Mouse (Mus musculus): ENCODE measurements around the gene Oscar. TPM values are rescaled to one million over a fixed set of nuclear protein-coding genes. Genes with fewer than 3 reads are reported as not detected.

The Oscar gene
- polyA plus RNA-seq, 1 experiment from 2014 or later = not detected

GRCm38 (mm10) chr7:3644672-3645487 is 28.9 kb upstream of the Oscar start, which contains the start of gene Cnot3:
Cnot3 (plus strand) TSS chr7:3645268.
- Histone ChIP-seq H3K9me3 (replicated peaks; ENCODE audit: control insufficient read depth, low read length) (no peaks in the 10 kb centered on the region), H3K27me3 (ENCODE audit: control insufficient read depth, insufficient read depth, low read length) (no peaks in the 10 kb centered on the region), H3K4me3 (ENCODE audit: low read length) (peak within 1 kb of the TSS; percentile 95), H3K4me1 (ENCODE audit: control insufficient read depth, insufficient read depth, low read length) (peaks cover 33% of the 10 kb centered on the region), H3K4me2 (ENCODE audit: low read depth, low read length) (peak within 1 kb of the TSS; percentile 89), H3K27ac (ENCODE audit: low read length) (peak within 1 kb of the TSS; percentile 95), H3K9ac (ENCODE audit: low read length) (peak within 1 kb of the TSS; percentile 99), H3K36me3 (ENCODE audit: control insufficient read depth, insufficient read depth) (peaks cover 11% of the 10 kb centered on the region)
- under 1% methylated on average over 58 of the region's 58 CpGs for WGBS
- ATAC-seq (replicated peaks; ENCODE audit: extremely low read depth, insufficient read depth, low FRiP score) = peak; percentile 97

- WGBS = under 1% methylated on average over 11 of the region's 11 CpGs
- Histone ChIP-seq H3K36me3 (ENCODE audit: control insufficient read depth, insufficient read depth) (peaks cover 11% of the 10 kb centered on the region), H3K9me3 (replicated peaks; ENCODE audit: control insufficient read depth, low read length) (no peaks in the 10 kb centered on the region), H3K27ac (ENCODE audit: low read length) (peak overlapping the region; percentile 75; the same call in 1 of the 2 replicates), H3K27me3 (ENCODE audit: control insufficient read depth, insufficient read depth, low read length) (no peaks in the 10 kb centered on the region), H3K4me1 (ENCODE audit: control insufficient read depth, insufficient read depth, low read length) (peaks cover 33% of the 10 kb centered on the region), H3K4me2 (ENCODE audit: low read depth, low read length) (peak overlapping the region; percentile 65), H3K9ac (ENCODE audit: low read length) (no peak overlapping the region), H3K4me3 (ENCODE audit: low read length) (peak overlapping the region; percentile 55)
- ATAC-seq (replicated peaks; ENCODE audit: extremely low read depth, insufficient read depth, low FRiP score) = no peak
Observed at GRCm38 (mm10) chr7:3644348-3644671, 28.4 kb upstream of the Oscar start.

- Histone ChIP-seq H3K4me2 (ENCODE audit: low read depth, low read length) (peak overlapping the region; percentile 65), H3K9me3 (replicated peaks; ENCODE audit: control insufficient read depth, low read length) (no peaks in the 10 kb centered on the region), H3K27me3 (ENCODE audit: control insufficient read depth, insufficient read depth, low read length) (no peaks in the 10 kb centered on the region), H3K36me3 (ENCODE audit: control insufficient read depth, insufficient read depth) (peaks cover 11% of the 10 kb centered on the region), H3K4me1 (ENCODE audit: control insufficient read depth, insufficient read depth, low read length) (peaks cover 32% of the 10 kb centered on the region), H3K4me3 (ENCODE audit: low read length) (peak overlapping the region; percentile 55), H3K9ac (ENCODE audit: low read length) (no peak overlapping the region), H3K27ac (ENCODE audit: low read length) (no peak overlapping the region)
- 21% methylated on average over 9 of the region's 9 CpGs for WGBS
- ATAC-seq (replicated peaks; ENCODE audit: extremely low read depth, insufficient read depth, low FRiP score) = no peak
Observed at GRCm38 (mm10) chr7:3643843-3644242, 27.9 kb upstream of the Oscar start.

GRCm38 (mm10) chr7:3643412-3643811 is 27.5 kb upstream of the Oscar start:
- Histone ChIP-seq H3K36me3 (ENCODE audit: control insufficient read depth, insufficient read depth) (peaks cover 9% of the 10 kb centered on the region), H3K4me2 (ENCODE audit: low read depth, low read length) (no peak overlapping the region)
- WGBS = 67% methylated on average over 5 of the region's 5 CpGs

GRCm38 (mm10) chr7:3630478-3630815 is 14.5 kb upstream of the Oscar start:
- no peak for ATAC-seq (replicated peaks; ENCODE audit: extremely low read depth, insufficient read depth, low FRiP score)
- WGBS = 48% methylated on average over 3 of the region's 3 CpGs
- Histone ChIP-seq H3K27me3 (ENCODE audit: control insufficient read depth, insufficient read depth, low read length) (no peaks in the 10 kb centered on the region), H3K27ac (ENCODE audit: low read length) (no peak overlapping the region), H3K36me3 (ENCODE audit: control insufficient read depth, insufficient read depth) (peaks cover 12% of the 10 kb centered on the region), H3K4me3 (ENCODE audit: low read length) (peak overlapping the region; percentile 75), H3K9ac (ENCODE audit: low read length) (peak overlapping the region; percentile 78), H3K4me2 (ENCODE audit: low read depth, low read length) (peak overlapping the region; percentile 87), H3K9me3 (replicated peaks; ENCODE audit: control insufficient read depth, low read length) (no peaks in the 10 kb centered on the region), H3K4me1 (ENCODE audit: control insufficient read depth, insufficient read depth, low read length) (peaks cover 15% of the 10 kb centered on the region)

More at GRCm38 (mm10) chr7:3643412-3643811, 27.5 kb upstream of the Oscar start:
- no peaks in the 10 kb centered on the region for H3K27me3 ChIP-seq (ENCODE audit: control insufficient read depth, insufficient read depth, low read length)
- no peak overlapping the region for H3K27ac ChIP-seq (ENCODE audit: low read length)
- no peak overlapping the region for H3K4me3 ChIP-seq (ENCODE audit: low read length)
- no peak overlapping the region for H3K9ac ChIP-seq (ENCODE audit: low read length)
- H3K9me3 ChIP-seq (replicated peaks; ENCODE audit: control insufficient read depth, low read length) = no peaks in the 10 kb centered on the region
- ATAC-seq (replicated peaks; ENCODE audit: extremely low read depth, insufficient read depth, low FRiP score) = no peak
- H3K4me1 ChIP-seq (ENCODE audit: control insufficient read depth, insufficient read depth, low read length) = peaks cover 28% of the 10 kb centered on the region

- H3K27me3 ChIP-seq (ENCODE audit: control insufficient read depth, insufficient read depth, low read length) = no peaks in the 10 kb centered on the region
- under 1% methylated on average over 47 of the region's 47 CpGs for WGBS
- peak within 1 kb of the TSS; percentile 75 for H3K4me3 ChIP-seq (ENCODE audit: low read length)
- H3K36me3 ChIP-seq (ENCODE audit: control insufficient read depth, insufficient read depth) = peaks cover 10% of the 10 kb centered on the region
- peak within 1 kb of the TSS; percentile 85 for H3K27ac ChIP-seq (ENCODE audit: low read length)
- peak within 1 kb of the TSS; percentile 78 for H3K9ac ChIP-seq (ENCODE audit: low read length)
- H3K4me1 ChIP-seq (ENCODE audit: control insufficient read depth, insufficient read depth, low read length) = peaks cover 15% of the 10 kb centered on the region
- ATAC-seq (replicated peaks; ENCODE audit: extremely low read depth, insufficient read depth, low FRiP score) = peak; percentile 87
- H3K4me2 ChIP-seq (ENCODE audit: low read depth, low read length) = peak within 1 kb of the TSS; percentile 87
- no peaks in the 10 kb centered on the region for H3K9me3 ChIP-seq (replicated peaks; ENCODE audit: control insufficient read depth, low read length)
Observed at GRCm38 (mm10) chr7:3629543-3630477, 13.9 kb upstream of the Oscar start, which contains the start of the genes Tfpt and Prpf31. Tfpt (minus strand) TSS chr7:3629929. Prpf31 (plus strand) TSS chr7:3629985.

GRCm38 (mm10) chr7:3629030-3629429 is 13.1 kb upstream of the Oscar start:
- H3K4me2 ChIP-seq (ENCODE audit: low read depth, low read length) = peak overlapping the region; percentile 87
- WGBS = 26% methylated on average over 4 of the region's 4 CpGs
- no peak for ATAC-seq (replicated peaks; ENCODE audit: extremely low read depth, insufficient read depth, low FRiP score)
- H3K36me3 ChIP-seq (ENCODE audit: control insufficient read depth, insufficient read depth) = peaks cover 13% of the 10 kb centered on the region
- no peaks in the 10 kb centered on the region for H3K27me3 ChIP-seq (ENCODE audit: control insufficient read depth, insufficient read depth, low read length)
- H3K9me3 ChIP-seq (replicated peaks; ENCODE audit: control insufficient read depth, low read length) = no peaks in the 10 kb centered on the region
- peaks cover 15% of the 10 kb centered on the region for H3K4me1 ChIP-seq (ENCODE audit: control insufficient read depth, insufficient read depth, low read length)
- H3K27ac ChIP-seq (ENCODE audit: low read length) = no peak overlapping the region
- peak overlapping the region; percentile 78 for H3K9ac ChIP-seq (ENCODE audit: low read length)
- H3K4me3 ChIP-seq (ENCODE audit: low read length) = peak overlapping the region; percentile 75

- Histone ChIP-seq H3K9me3 (replicated peaks; ENCODE audit: control insufficient read depth, low read length) (no peaks in the 10 kb centered on the region), H3K36me3 (ENCODE audit: control insufficient read depth, insufficient read depth) (peaks cover 13% of the 10 kb centered on the region), H3K4me2 (ENCODE audit: low read depth, low read length) (peak within 1 kb of the TSS; percentile 85), H3K4me3 (ENCODE audit: low read length) (peak within 1 kb of the TSS; percentile 85), H3K27ac (ENCODE audit: low read length) (peak within 1 kb of the TSS; percentile 82), H3K27me3 (ENCODE audit: control insufficient read depth, insufficient read depth, low read length) (no peaks in the 10 kb centered on the region), H3K4me1 (ENCODE audit: control insufficient read depth, insufficient read depth, low read length) (peaks cover 5% of the 10 kb centered on the region), H3K9ac (ENCODE audit: low read length) (peak within 1 kb of the TSS; percentile 90)
- peak; percentile 96 for ATAC-seq (replicated peaks; ENCODE audit: extremely low read depth, insufficient read depth, low FRiP score)
- WGBS = under 1% methylated on average over 32 of the region's 32 CpGs
Observed at GRCm38 (mm10) chr7:3617242-3617995, 1.5 kb upstream of the Oscar start, which contains the start of gene Ndufa3. Ndufa3 (plus strand) TSS chr7:3617373.
